7 mouse cellular contexts compared by ENCODE assay signal in the genomic region with DNA sequence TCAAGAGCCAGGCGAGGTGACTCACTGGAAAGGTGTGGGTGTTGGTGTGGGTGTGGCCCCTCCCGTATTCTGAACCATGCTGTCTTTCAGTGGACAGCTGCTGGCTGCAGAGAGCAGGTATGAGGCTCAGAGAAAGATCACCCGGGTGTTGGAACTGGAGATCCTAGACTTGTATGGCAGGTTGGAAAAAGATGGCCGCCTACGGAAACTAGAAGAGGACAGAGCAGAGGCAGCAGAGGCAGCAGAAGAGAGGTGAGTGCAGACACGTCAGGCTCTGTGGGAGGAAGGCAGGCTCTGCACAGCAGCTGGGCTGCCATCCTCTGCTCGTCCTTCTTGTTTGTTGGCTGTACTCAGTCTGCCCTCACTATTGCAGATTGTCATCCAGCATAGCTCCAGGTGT.
"Had no signal": no experiment of that assay in that cellular context is flagged by ENCODE, and none has a peak within 500 bp of the region (broad histone marks: within the 10 kb centered on the region; RNA-seq: fewer than 3 reads in every experiment).

No protein-coding gene starts in this region.

- DNase-seq: kidney, adult 2 months; kidney, postnatal 14 days; lung, embryonic 14.5 days; lung, postnatal 10 days; lung, postnatal 4 days; midbrain, embryonic 14.5 days; thymus, postnatal 36 days had no signal
